Mouse (Mus musculus): ENCODE results near the gene Satl1. TPM values are rescaled to one million over a fixed set of nuclear protein-coding genes. Genes with fewer than 3 reads are reported as not detected.

The Satl1 gene
- polyA plus RNA-seq (2012; ENCODE audit: low replicate concordance): not detected in 2 replicates

GRCm38 (mm10) chrX:112406679-112407078, at the start of gene Satl1:
Satl1 (minus strand) TSS chrX:112406779.

Other genes with a start within 250 kb of the Satl1 start
- not detected in 2 replicates for gene 4933403O08Rik, start 167.7 kb downstream of the Satl1 start, polyA plus RNA-seq (2012; ENCODE audit: low replicate concordance)
- 0.51 TPM in 1 of 2 replicates, not detected in the other for gene Apool, start 95.4 kb downstream of the Satl1 start, polyA plus RNA-seq (2012; ENCODE audit: low replicate concordance)
- not detected in 2 replicates for gene 2010106E10Rik, start 88.5 kb upstream of the Satl1 start, polyA plus RNA-seq (2012; ENCODE audit: low replicate concordance)
- gene Zfp711, start 193.7 kb upstream of the Satl1 start, polyA plus RNA-seq (2012; ENCODE audit: low replicate concordance): 0.21 TPM in 1 of 2 replicates, not detected in the other